Mouse (Mus musculus) CH12.LX (cell line): ENCODE data around the gene Clpsl2. TPM values are rescaled to one million over a fixed set of nuclear protein-coding genes. Genes with fewer than 3 reads are reported as not detected.

ENCODE experiments used
- DNase-seq: peaks from one replicate; pipeline ENCODE4 v3.0.0-alpha.2; 2013; ENCODE audit errors: extremely low read depth
- H3K27ac ChIP-seq: 2 replicates; pipeline ENCODE4 v1.5.1; 2012; ENCODE audit warnings: low read depth, mild to moderate bottlenecking, control low read depth, moderate library complexity; ENCODE audit not compliant: insufficient read depth
- H3K27me3 ChIP-seq: replicated peaks from 2 replicates; pipeline ENCODE3; 2012; ENCODE audit warnings: inconsistent platforms
- H3K36me3 ChIP-seq, 2 experiments: replicated peaks in 1 of 2; 2 replicates each; pipeline versions ENCODE3 to v1.6.1; 2012; ENCODE audit warnings: inconsistent platforms in 1 of 2, low read length in 1 of 2, mild to moderate bottlenecking in 1 of 2, mixed read lengths in 1 of 2, moderate library complexity in 1 of 2; ENCODE audit not compliant: control insufficient read depth in 1 of 2, insufficient read depth in 1 of 2
- H3K4me1 ChIP-seq, 2 experiments: 2 replicates each; pipeline ENCODE4 v1.6.1; 2012; ENCODE audit warnings: inconsistent platforms in 1 of 2, moderate library complexity in 1 of 2; ENCODE audit not compliant: insufficient read depth in 2 of 2, control insufficient read depth in 1 of 2
- H3K4me2 ChIP-seq: 2 replicates; pipeline ENCODE4 v1.6.1; 2012; ENCODE audit warnings: low read depth, mild to moderate bottlenecking, control low read depth; ENCODE audit not compliant: poor library complexity, insufficient read depth, severe bottlenecking
- H3K4me3 ChIP-seq, 3 experiments: fragments of 150-350 bp in 1 of 3; sonication (generic) in 1 of 3; replicated peaks in 1 of 3; 2 replicates each; pipeline versions ENCODE3 to v1.5.1; 2011 to 2012; ENCODE audit warnings: low read depth in 2 of 3, low read length in 2 of 3, mild to moderate bottlenecking in 2 of 3, moderate library complexity in 2 of 3, control low read depth in 1 of 3, improper control_type of control experiment in 1 of 3, inconsistent platforms in 1 of 3, mixed read lengths in 1 of 3; ENCODE audit not compliant: poor library complexity in 1 of 3
- H3K79me2 ChIP-seq: replicated peaks from 2 replicates; pipeline ENCODE4 v1.6.1; 2012; ENCODE audit warnings: mild to moderate bottlenecking, moderate library complexity; ENCODE audit not compliant: control insufficient read depth, poor library complexity, insufficient read depth, severe bottlenecking; ENCODE audit errors: extremely low read depth
- H3K9ac ChIP-seq: 2 replicates; pipeline ENCODE4 v1.6.1; 2012; ENCODE audit warnings: low read depth, mild to moderate bottlenecking, control low read depth, moderate library complexity; ENCODE audit not compliant: insufficient read depth
- H3K9me3 ChIP-seq: replicated peaks from 2 replicates; pipeline ENCODE3; 2012; ENCODE audit warnings: low read length, inconsistent platforms, mixed read lengths
- CHD1 ChIP-seq: IDR thresholded peaks from 2 replicates; pipeline ENCODE4 v1.6.1; 2012; ENCODE audit warnings: low read depth, low read length, improper control_type of control experiment, inconsistent platforms
- CHD2 ChIP-seq: IDR thresholded peaks from 2 replicates; pipeline ENCODE4 v1.6.1; 2011; ENCODE audit warnings: low read length, improper control_type of control experiment
- E2F4 ChIP-seq: IDR thresholded peaks from 2 replicates; pipeline ENCODE4 v1.6.1; 2011; ENCODE audit warnings: low read depth, low read length, improper control_type of control experiment; ENCODE audit not compliant: insufficient replicate concordance
- ETS1 ChIP-seq: conservative IDR thresholded peaks from 2 replicates; pipeline ENCODE4 v1.6.1; 2012; ENCODE audit warnings: low read depth, mild to moderate bottlenecking, inconsistent platforms, low read length, improper control_type of control experiment, moderate library complexity
- JUND ChIP-seq: conservative IDR thresholded peaks from 2 replicates; pipeline ENCODE4 v1.6.1; 2011; ENCODE audit warnings: low read depth, low read length, improper control_type of control experiment
- MEF2A ChIP-seq: IDR thresholded peaks from 2 replicates; pipeline ENCODE4 v1.6.1; 2014; ENCODE audit warnings: low read depth, mild to moderate bottlenecking, inconsistent platforms, low read length, improper control_type of control experiment, borderline replicate concordance
- MXI1 ChIP-seq: IDR thresholded peaks from 2 replicates; pipeline ENCODE4 v1.6.1; 2011; ENCODE audit warnings: mild to moderate bottlenecking, low read depth, low read length, improper control_type of control experiment
- NELFE ChIP-seq: IDR thresholded peaks from 2 replicates; pipeline ENCODE4 v1.6.1; 2011; ENCODE audit warnings: low read depth, low read length, improper control_type of control experiment
- POLR2AphosphoS2 ChIP-seq: IDR thresholded peaks from 2 replicates; pipeline ENCODE4 v1.6.1; 2011; ENCODE audit warnings: low read depth, low read length, improper control_type of control experiment
- RCOR1 ChIP-seq: conservative IDR thresholded peaks from 2 replicates; pipeline ENCODE4 v1.6.1; 2012; ENCODE audit warnings: low read depth, mild to moderate bottlenecking, inconsistent platforms, low read length, improper control_type of control experiment
- TBP ChIP-seq: conservative IDR thresholded peaks from 2 replicates; pipeline ENCODE4 v1.6.1; 2011; ENCODE audit warnings: low read depth, low read length, improper control_type of control experiment
- TCF12 ChIP-seq: IDR thresholded peaks from 2 replicates; pipeline ENCODE4 v1.6.1; 2014; ENCODE audit warnings: low read depth, mild to moderate bottlenecking, inconsistent platforms, low read length, improper control_type of control experiment
- UBTF ChIP-seq: IDR thresholded peaks from 2 replicates; pipeline ENCODE4 v1.6.1; 2012; ENCODE audit warnings: low read depth, mild to moderate bottlenecking, inconsistent platforms, low read length, improper control_type of control experiment, moderate library complexity
- ZNF384 ChIP-seq: IDR thresholded peaks from 2 replicates; pipeline ENCODE4 v1.6.1; 2012; ENCODE audit warnings: low read depth, low read length, improper control_type of control experiment, inconsistent platforms
- dilution Hi-C: fragments of 300-500 bp; cut with MboI; formaldehyde crosslinking; loops from 2 replicates; pipeline ENCODE4 v1.14.3; 2020; ENCODE audit warnings: low sequenced_read_pairs; ENCODE audit not compliant: extremely low pct_unique_long_range_greater_than_20kb, extremely low pct_ligation_motif_present
- in situ Hi-C: fragments of 300-500 bp; cut with MboI; formaldehyde crosslinking; loops from 3 replicates; pipeline ENCODE4 v1.14.3; 2019; ENCODE audit warnings: low sequenced_read_pairs, low pct_ligation_motif_present, low pct_unique_long_range_greater_than_20kb, mixed read lengths
- polyA plus RNA-seq: library from polyadenylated mRNA; unstranded; fragments of >175 nt; gene quantifications from 2 replicates; pipeline ENCODE4 v1.2.1, GENCODE M21; 2012; ENCODE audit warnings: low read depth; ENCODE audit not compliant: insufficient read length
- total RNA-seq, 2 experiments: library from RNA; depleted of rRNA; stranded (reverse); fragments of 300-350 nt in 1 of 2; fragments of >200 nt in 1 of 2; gene quantifications; 2 replicates each; pipeline ENCODE4 v1.2.3; 2012 to 2014

The Clpsl2 gene
- total RNA-seq (2012; rRNA removed) (not detected in 2 replicates), total RNA-seq (2014; rRNA removed) (not detected in 2 replicates), polyA plus RNA-seq (not detected in 2 replicates)

DNA sequence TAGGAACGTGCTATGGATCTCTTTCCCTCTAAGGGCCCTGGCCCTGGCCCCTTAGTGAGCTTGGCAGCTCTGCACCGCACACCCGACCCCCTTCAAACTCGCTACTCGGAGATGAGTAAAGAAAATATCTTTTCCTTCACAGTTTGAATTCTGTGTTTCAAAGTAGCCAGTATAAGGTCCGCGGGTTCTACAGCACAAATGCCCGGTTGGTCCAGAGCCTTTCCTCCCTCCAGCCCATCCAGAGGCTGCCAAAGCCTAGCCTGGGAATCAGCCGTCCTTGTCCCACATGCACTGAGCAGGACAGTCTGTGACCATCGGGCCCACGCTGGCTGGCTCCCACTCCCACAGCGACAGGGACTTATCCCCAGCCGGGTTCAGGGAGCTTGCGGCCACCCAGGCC, at the start of gene Clpsl2:
Gene Clpsl2 (plus strand): TSS at position 301 of the 400 bp plus-strand sequence.
- DNase-seq = no peak
- H3K9ac ChIP-seq = no peak within 1 kb of the TSS
- H3K4me2 ChIP-seq = no peak within 1 kb of the TSS
- H3K4me1 ChIP-seq = peaks cover 0 to 2% of the 10 kb centered on the region in 2 experiments; a peak in 1 of 4 replicates
- H3K27ac ChIP-seq = no peak within 1 kb of the TSS; the same call in 1 of the 2 replicates
- H3K36me3 ChIP-seq = no peaks in the 10 kb centered on the region
- H3K79me2 ChIP-seq = no peaks in the 10 kb centered on the region
- in situ Hi-C loops = no loop called here
- H3K4me3 ChIP-seq = no peak within 1 kb of the TSS
- peaks cover 3% of the 10 kb centered on the region for H3K9me3 ChIP-seq
- dilution Hi-C loops = no loop called here
- peaks cover 46% of the 10 kb centered on the region for H3K27me3 ChIP-seq
- no peak for TF ChIP-seq CHD2
- TF ChIP-seq ZNF384 = no peak
- TF ChIP-seq, all 38 proteins: peak for 0

DNA sequence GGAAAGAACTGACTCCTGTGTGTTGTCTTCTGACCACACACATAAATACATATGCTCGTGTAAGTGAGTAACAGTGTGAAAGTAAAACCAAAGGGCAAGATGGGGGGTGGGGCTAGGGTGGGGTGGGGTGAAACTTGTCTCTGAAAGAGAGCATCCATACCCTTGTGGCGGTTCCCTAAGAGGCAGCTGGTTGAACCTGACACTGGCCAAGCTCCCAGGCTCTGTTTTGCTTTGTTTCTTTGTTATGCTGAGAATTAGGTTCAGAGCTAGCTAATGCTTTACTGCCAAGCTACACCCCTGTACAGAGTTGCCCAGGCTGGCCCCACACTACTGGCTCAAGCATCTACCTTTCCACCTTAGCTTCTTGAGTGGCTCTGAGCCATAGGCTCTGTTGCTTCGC, 48.7 kb upstream of the Clpsl2 start:
- no peak for DNase-seq
- Histone ChIP-seq H3K4me2 (no peak overlapping the region), H3K9ac (no peak overlapping the region), H3K4me3 (no peak overlapping the region), H3K27me3 (no peaks in the 10 kb centered on the region), H3K27ac (no peak overlapping the region), H3K79me2 (no peaks in the 10 kb centered on the region), H3K36me3 (no peaks in the 10 kb centered on the region), H3K9me3 (peaks cover 11% of the 10 kb centered on the region), H3K4me1 (peaks cover 8 to 20% of the 10 kb centered on the region in 2 experiments)
- TF ChIP-seq POLR2AphosphoS2 (no peak), ETS1 (no peak), MXI1 (no peak), JUND (no peak), UBTF (no peak), TBP (no peak), ZNF384 (no peak), E2F4 (no peak), NELFE (no peak), CHD1 (no peak), TCF12 (no peak), CHD2 (no peak), MEF2A (no peak), RCOR1 (no peak)
- dilution Hi-C loops = no loop called here
- in situ Hi-C loops = loop anchor here (25.0 kb wide), 1 partner anchor 288 kb away; the partner anchor contains the start of gene Def6
